Mouse (Mus musculus): ENCODE measurements at regions not wholly inside any gene's neighbourhood (a gene's known extent, or its start where the extent isn't known, plus 50 kb on each side); places are given as distances from the start of the nearest gene placed in this dataset.
"Not testable (repeated sequence)": the region's sequence is repeated elsewhere in the genome, so short reads cannot be mapped to it uniquely, and the experiment has no call there.

- no peaks in the 10 kb centered on the region; the same call in 1 of the 2 replicates for H3K9me3 ChIP-seq (ENCODE audit: control insufficient read depth, low read length)
- no peak overlapping the region for H3K4me2 ChIP-seq (ENCODE audit: low read depth, severe bottlenecking)
- WGBS = 94% methylated on average over 6 of the region's 6 CpGs
- H3K27me3 ChIP-seq (ENCODE audit: control insufficient read depth, insufficient read depth, low read length) = no peaks in the 10 kb centered on the region
- H3K9ac ChIP-seq (ENCODE audit: low read length) = no peak overlapping the region
- H3K27ac ChIP-seq (replicated peaks; ENCODE audit: low read depth, low read length) = no peak overlapping the region
- no peak for DNase-seq (ENCODE audit: low spot score)
- no peaks in the 10 kb centered on the region for H3K4me1 ChIP-seq (ENCODE audit: control insufficient read depth, insufficient read depth, low read length)
- H3K36me3 ChIP-seq (ENCODE audit: control insufficient read depth, insufficient read depth, low read length) = no peaks in the 10 kb centered on the region
- no peak overlapping the region for H3K4me3 ChIP-seq (ENCODE audit: low read depth, low read length)
- ATAC-seq (ENCODE audit: insufficient number of reproducible peaks, low FRiP score, low TSS enrichment, low read depth) = no peak
Measured at GRCm38 (mm10) chr8:34662532-34662931, 551.0 kb upstream of the Gm10131 start.

GRCm38 (mm10) chr8:34651750-34652149 is 540.2 kb upstream of the Gm10131 start:
- Histone ChIP-seq H3K9ac (ENCODE audit: low read length) (no peak overlapping the region), H3K36me3 (ENCODE audit: control insufficient read depth, insufficient read depth, low read length) (no peaks in the 10 kb centered on the region), H3K27me3 (ENCODE audit: control insufficient read depth, insufficient read depth, low read length) (no peaks in the 10 kb centered on the region), H3K4me2 (ENCODE audit: low read depth, severe bottlenecking) (no peak overlapping the region), H3K9me3 (ENCODE audit: control insufficient read depth, low read length) (no peaks in the 10 kb centered on the region), H3K4me1 (ENCODE audit: control insufficient read depth, insufficient read depth, low read length) (no peaks in the 10 kb centered on the region), H3K27ac (replicated peaks; ENCODE audit: low read depth, low read length) (no peak overlapping the region), H3K4me3 (ENCODE audit: low read depth, low read length) (no peak overlapping the region)
- ATAC-seq (ENCODE audit: insufficient number of reproducible peaks, low FRiP score, low TSS enrichment, low read depth) = no peak
- no peak for DNase-seq (ENCODE audit: low spot score)
- WGBS = 94% methylated on average over 8 of the region's 8 CpGs

GRCm38 (mm10) chr8:34628221-34628620 is 516.7 kb upstream of the Gm10131 start:
- 97% methylated on average over 2 of the region's 2 CpGs for WGBS
- not testable (repeated sequence) for H3K4me1 ChIP-seq (ENCODE audit: control insufficient read depth, insufficient read depth, low read length); H3K4me3 ChIP-seq (ENCODE audit: low read depth, low read length); H3K4me2 ChIP-seq (ENCODE audit: low read depth, severe bottlenecking); H3K27ac ChIP-seq (replicated peaks; ENCODE audit: low read depth, low read length); DNase-seq (ENCODE audit: low spot score); H3K9me3 ChIP-seq (ENCODE audit: control insufficient read depth, low read length); H3K27me3 ChIP-seq (ENCODE audit: control insufficient read depth, insufficient read depth, low read length); H3K36me3 ChIP-seq (ENCODE audit: control insufficient read depth, insufficient read depth, low read length); ATAC-seq (ENCODE audit: insufficient number of reproducible peaks, low FRiP score, low TSS enrichment, low read depth); H3K9ac ChIP-seq (ENCODE audit: low read length)

- H3K9ac ChIP-seq (ENCODE audit: low read length) = no peak overlapping the region
- 88% methylated on average over 10 of the region's 10 CpGs for WGBS
- no peak overlapping the region for H3K27ac ChIP-seq (replicated peaks; ENCODE audit: low read depth, low read length)
- no peaks in the 10 kb centered on the region for H3K9me3 ChIP-seq (ENCODE audit: control insufficient read depth, low read length)
- H3K4me3 ChIP-seq (ENCODE audit: low read depth, low read length) = no peak overlapping the region
- ATAC-seq (ENCODE audit: insufficient number of reproducible peaks, low FRiP score, low TSS enrichment, low read depth) (no peak), DNase-seq (ENCODE audit: low spot score) (no peak)
- H3K4me2 ChIP-seq (ENCODE audit: low read depth, severe bottlenecking) = no peak overlapping the region
- H3K4me1 ChIP-seq (ENCODE audit: control insufficient read depth, insufficient read depth, low read length) = no peaks in the 10 kb centered on the region
- H3K27me3 ChIP-seq (ENCODE audit: control insufficient read depth, insufficient read depth, low read length) = no peaks in the 10 kb centered on the region
- no peaks in the 10 kb centered on the region for H3K36me3 ChIP-seq (ENCODE audit: control insufficient read depth, insufficient read depth, low read length)
Measured at GRCm38 (mm10) chr8:34625670-34626069, 514.1 kb upstream of the Gm10131 start.

GRCm38 (mm10) chr8:34623783-34624182 is 512.2 kb upstream of the Gm10131 start:
- Histone ChIP-seq H3K36me3 (ENCODE audit: control insufficient read depth, insufficient read depth, low read length) (no peaks in the 10 kb centered on the region), H3K27ac (replicated peaks; ENCODE audit: low read depth, low read length) (no peak overlapping the region), H3K4me3 (ENCODE audit: low read depth, low read length) (no peak overlapping the region), H3K9me3 (ENCODE audit: control insufficient read depth, low read length) (no peaks in the 10 kb centered on the region), H3K4me2 (ENCODE audit: low read depth, severe bottlenecking) (no peak overlapping the region), H3K9ac (ENCODE audit: low read length) (no peak overlapping the region), H3K27me3 (ENCODE audit: control insufficient read depth, insufficient read depth, low read length) (no peaks in the 10 kb centered on the region), H3K4me1 (ENCODE audit: control insufficient read depth, insufficient read depth, low read length) (no peaks in the 10 kb centered on the region)
- no peak for ATAC-seq (ENCODE audit: insufficient number of reproducible peaks, low FRiP score, low TSS enrichment, low read depth)
- 76% methylated on average over 7 of the region's 7 CpGs for WGBS
- no peak for DNase-seq (ENCODE audit: low spot score)

- WGBS = 83% methylated on average over 25 of the region's 25 CpGs
- Histone ChIP-seq H3K9me3 (ENCODE audit: control insufficient read depth, low read length) (no peaks in the 10 kb centered on the region), H3K4me2 (ENCODE audit: low read depth, severe bottlenecking) (no peak overlapping the region), H3K27me3 (ENCODE audit: control insufficient read depth, insufficient read depth, low read length) (no peaks in the 10 kb centered on the region), H3K36me3 (ENCODE audit: control insufficient read depth, insufficient read depth, low read length) (no peaks in the 10 kb centered on the region), H3K9ac (ENCODE audit: low read length) (no peak overlapping the region), H3K4me1 (ENCODE audit: control insufficient read depth, insufficient read depth, low read length) (no peaks in the 10 kb centered on the region), H3K4me3 (ENCODE audit: low read depth, low read length) (no peak overlapping the region), H3K27ac (replicated peaks; ENCODE audit: low read depth, low read length) (no peak overlapping the region)
- DNase-seq (ENCODE audit: low spot score) = no peak
- ATAC-seq (ENCODE audit: insufficient number of reproducible peaks, low FRiP score, low TSS enrichment, low read depth) = no peak
Measured at GRCm38 (mm10) chr8:34622177-34623114, 510.9 kb upstream of the Gm10131 start.

GRCm38 (mm10) chr8:34618046-34618445 is 506.5 kb upstream of the Gm10131 start:
- Histone ChIP-seq H3K4me2 (ENCODE audit: low read depth, severe bottlenecking) (no peak overlapping the region), H3K4me3 (ENCODE audit: low read depth, low read length) (no peak overlapping the region), H3K36me3 (ENCODE audit: control insufficient read depth, insufficient read depth, low read length) (no peaks in the 10 kb centered on the region), H3K9ac (ENCODE audit: low read length) (no peak overlapping the region), H3K4me1 (ENCODE audit: control insufficient read depth, insufficient read depth, low read length) (no peaks in the 10 kb centered on the region), H3K27ac (replicated peaks; ENCODE audit: low read depth, low read length) (no peak overlapping the region), H3K27me3 (ENCODE audit: control insufficient read depth, insufficient read depth, low read length) (no peaks in the 10 kb centered on the region), H3K9me3 (ENCODE audit: control insufficient read depth, low read length) (no peaks in the 10 kb centered on the region)
- 39% methylated on average over 4 of the region's 5 CpGs for WGBS
- ATAC-seq (ENCODE audit: insufficient number of reproducible peaks, low FRiP score, low TSS enrichment, low read depth) (no peak), DNase-seq (ENCODE audit: low spot score) (no peak)

- WGBS = 87% methylated on average over 4 of the region's 4 CpGs
- no peak for ATAC-seq (ENCODE audit: insufficient number of reproducible peaks, low FRiP score, low TSS enrichment, low read depth)
Measured at GRCm38 (mm10) chr8:34614987-34615386, 503.4 kb upstream of the Gm10131 start.

More at GRCm38 (mm10) chr8:34614987-34615386, 503.4 kb upstream of the Gm10131 start:
- Histone ChIP-seq H3K4me2 (ENCODE audit: low read depth, severe bottlenecking) (no peak overlapping the region), H3K9me3 (ENCODE audit: control insufficient read depth, low read length) (no peaks in the 10 kb centered on the region), H3K4me1 (ENCODE audit: control insufficient read depth, insufficient read depth, low read length) (no peaks in the 10 kb centered on the region), H3K4me3 (ENCODE audit: low read depth, low read length) (no peak overlapping the region), H3K27me3 (ENCODE audit: control insufficient read depth, insufficient read depth, low read length) (no peaks in the 10 kb centered on the region), H3K36me3 (ENCODE audit: control insufficient read depth, insufficient read depth, low read length) (no peaks in the 10 kb centered on the region), H3K9ac (ENCODE audit: low read length) (no peak overlapping the region), H3K27ac (replicated peaks; ENCODE audit: low read depth, low read length) (no peak overlapping the region)
- no peak for DNase-seq (ENCODE audit: low spot score)
